Mouse (Mus musculus) kidney, adult 8-10 months (tissue): ENCODE measurements around the gene Shroom4.
"Not testable (repeated sequence)": the region's sequence is repeated elsewhere in the genome, so short reads cannot be mapped to it uniquely, and the experiment has no call there.

Experiments
- DNase-seq, 2 experiments: peaks; one replicate each; pipeline ENCODE4 v3.0.0; 2022

Gene Shroom4

GRCm38 (mm10) chrX:6399626-6400397, at the start of gene Shroom4:
Gene Shroom4, plus strand, starts transcription at chrX:6399854.
- DNase-seq = peak; percentile 67 to 80

- DNase-seq = peak; percentile 31 to 48
Measured at GRCm38 (mm10) chrX:6356876-6357275, 42.8 kb upstream of the Shroom4 start.

GRCm38 (mm10) chrX:6357503-6358114, 42.0 kb upstream of the Shroom4 start:
- DNase-seq = peak; percentile 61 to 78

GRCm38 (mm10) chrX:6368822-6369221, 30.8 kb upstream of the Shroom4 start:
- DNase-seq = no peak

GRCm38 (mm10) chrX:6370706-6371105, 28.9 kb upstream of the Shroom4 start:
- no peak for DNase-seq

- DNase-seq = peak in 1 of 2 experiments; percentile 25
Measured at GRCm38 (mm10) chrX:6393861-6394260, 5.8 kb upstream of the Shroom4 start.

GRCm38 (mm10) chrX:6399193-6399592, 461 bp upstream of the Shroom4 start:
- DNase-seq = no peak

- DNase-seq = peak in 1 of 2 experiments; percentile 27
Measured at GRCm38 (mm10) chrX:6400398-6401020, 855 bp downstream of the Shroom4 start.

GRCm38 (mm10) chrX:6402921-6403320, 3.3 kb downstream of the Shroom4 start:
- peak; percentile 50 to 57 for DNase-seq

- DNase-seq = peak in 1 of 2 experiments; percentile 13
Measured at GRCm38 (mm10) chrX:6409114-6409513, 9.5 kb downstream of the Shroom4 start.

- no peak for DNase-seq
Measured at GRCm38 (mm10) chrX:6415412-6415811, 15.8 kb downstream of the Shroom4 start.

- peak in 1 of 2 experiments; percentile 35 for DNase-seq
Measured at GRCm38 (mm10) chrX:6415936-6416335, 16.3 kb downstream of the Shroom4 start.

GRCm38 (mm10) chrX:6418140-6418539, 18.5 kb downstream of the Shroom4 start:
- no peak for DNase-seq

- no peak for DNase-seq
Measured at GRCm38 (mm10) chrX:6435260-6435659, 35.6 kb downstream of the Shroom4 start.

GRCm38 (mm10) chrX:6446422-6446821, 46.8 kb downstream of the Shroom4 start:
- peak in 1 of 2 experiments; percentile 6 for DNase-seq

- DNase-seq = peak in 1 of 2 experiments; percentile 10
Measured at GRCm38 (mm10) chrX:6448001-6448400, 48.3 kb downstream of the Shroom4 start.

- DNase-seq = no peak
Measured at GRCm38 (mm10) chrX:6453220-6453619, 53.6 kb downstream of the Shroom4 start.

- not testable (repeated sequence) for DNase-seq
Measured at GRCm38 (mm10) chrX:6469251-6469650, 69.6 kb downstream of the Shroom4 start.

GRCm38 (mm10) chrX:6472563-6472962, 72.9 kb downstream of the Shroom4 start:
- not testable (repeated sequence) for DNase-seq

GRCm38 (mm10) chrX:6475177-6475576, 75.5 kb downstream of the Shroom4 start:
- DNase-seq = no peak

- no peak for DNase-seq
Measured at GRCm38 (mm10) chrX:6482268-6482667, 82.6 kb downstream of the Shroom4 start.

- no peak for DNase-seq
Measured at GRCm38 (mm10) chrX:6483817-6484216, 84.2 kb downstream of the Shroom4 start.

- no peak for DNase-seq
Measured at GRCm38 (mm10) chrX:6490433-6490832, 90.8 kb downstream of the Shroom4 start.

- DNase-seq = no peak
Measured at GRCm38 (mm10) chrX:6495456-6495855, 95.8 kb downstream of the Shroom4 start.
